ENCODE assay signal across 9 mouse cellular contexts in the genomic region with DNA sequence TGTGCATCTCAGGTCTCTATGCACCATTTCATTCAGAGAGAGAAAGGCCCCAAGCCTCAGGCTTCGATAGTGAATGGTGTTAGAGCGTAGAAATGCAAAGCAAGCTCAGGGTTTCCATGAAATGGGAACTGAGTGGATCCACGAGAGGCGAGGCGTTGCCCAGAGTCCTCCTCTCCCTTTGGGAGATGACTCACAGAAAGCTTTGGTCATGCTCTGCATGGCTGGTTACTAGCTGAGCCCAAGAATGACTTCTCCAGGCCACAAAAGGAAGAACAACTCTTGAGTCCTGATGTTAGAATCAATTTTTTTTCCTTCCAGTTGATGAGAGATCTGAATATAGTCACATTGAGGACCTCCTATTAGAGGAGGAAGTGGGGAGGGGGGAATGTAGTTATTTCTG.
A peak's percentile ranks its signal among the peaks of the same experiment; 100 is the strongest.
DNase-seq lines count a peak whose midpoint lies in the region.
"Had no signal": no experiment of that assay in that cellular context is flagged by ENCODE, and none has a peak within 500 bp of the region (broad histone marks: within the 10 kb centered on the region; RNA-seq: fewer than 3 reads in every experiment).

No protein-coding gene starts in this region.

- DNase-seq in lung, postnatal 36 days, result peak; percentile 12
- DNase-seq in lung, postnatal 10 days, result no peak
- DNase-seq in adipocyte (ENCODE audit: low spot score), result peak; percentile 39
- peak; percentile 57 for DNase-seq in heart, adult 8-10 months (ENCODE audit: low spot score)
- no peak for DNase-seq in embryo, embryonic 11 days
- DNase-seq in urinary bladder, postnatal 10 days (ENCODE audit: low spot score), result no peak
- no peak for DNase-seq in adrenal gland, postnatal 4 days (ENCODE audit: low spot score in 2 of 2)
- DNase-seq: cerebellum, adult 9-10 months; forebrain, postnatal 0 days had no signal

Comparison
In these comparisons a context has a peak if more than half of its experiments do, and no peak if none do; other contexts are left out.
1. DNase-seq: peak in lung, postnatal 36 days (single experiment), adipocyte (single experiment) and heart, adult 8-10 months (single experiment); none in lung, postnatal 10 days (single experiment), embryo, embryonic 11 days (single experiment), urinary bladder, postnatal 10 days (single experiment) and adrenal gland, postnatal 4 days (0 of 2).